Mouse (Mus musculus) embryo, embryonic 10 days (tissue): Measurements from ENCODE around the gene Cited2.

ENCODE experiments used
- DNase-seq: peaks from one replicate; pipeline ENCODE4 v3.0.0-alpha.2; 2015; ENCODE audit warnings: low spot score

Cited2 gene

DNA sequence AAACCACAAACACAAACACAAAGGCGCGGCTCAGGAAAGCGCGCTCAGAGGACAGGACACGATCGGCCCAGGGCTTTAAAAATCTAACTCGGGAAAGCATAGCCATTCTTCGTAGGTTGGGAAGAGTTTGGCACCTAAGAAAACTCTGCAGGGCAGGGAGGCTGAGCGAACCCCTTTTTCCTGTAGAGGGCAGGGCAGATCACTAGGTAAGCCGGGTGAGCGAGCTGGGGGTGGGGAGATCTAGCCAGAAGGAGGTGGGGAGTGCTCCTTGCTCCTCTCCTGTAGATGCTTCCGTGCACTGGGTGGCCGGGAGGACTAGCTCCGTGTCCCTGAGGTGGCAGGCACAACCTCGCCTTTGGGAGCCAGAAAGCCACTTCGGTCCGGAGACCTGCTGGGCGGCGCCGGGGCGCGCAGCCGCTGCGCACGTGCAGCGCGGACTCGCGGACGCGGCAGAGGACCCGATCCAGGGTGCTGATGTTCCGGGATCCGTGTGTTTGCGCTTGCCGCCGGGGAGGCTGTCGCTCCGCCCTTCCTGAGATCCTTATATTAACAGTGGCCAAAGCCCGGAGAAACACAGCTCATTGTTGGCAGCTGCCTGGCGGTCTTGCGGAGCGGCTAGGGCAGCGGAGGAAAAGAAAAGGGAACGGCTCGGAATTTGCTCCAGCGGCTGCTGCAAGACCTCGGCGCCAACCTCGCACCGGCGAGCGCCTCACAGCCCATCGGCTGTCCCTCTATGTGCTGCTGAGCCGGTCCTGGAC, at the start of gene Cited2:
Gene Cited2, plus strand, starts transcription at position 566 of the 758 bp plus-strand sequence.
- DNase-seq, result peak; percentile 92

- DNase-seq, result no peak
Observed at GRCm38 (mm10) chr10:17674454-17674853, 48.6 kb upstream of the Cited2 start.

DNA sequence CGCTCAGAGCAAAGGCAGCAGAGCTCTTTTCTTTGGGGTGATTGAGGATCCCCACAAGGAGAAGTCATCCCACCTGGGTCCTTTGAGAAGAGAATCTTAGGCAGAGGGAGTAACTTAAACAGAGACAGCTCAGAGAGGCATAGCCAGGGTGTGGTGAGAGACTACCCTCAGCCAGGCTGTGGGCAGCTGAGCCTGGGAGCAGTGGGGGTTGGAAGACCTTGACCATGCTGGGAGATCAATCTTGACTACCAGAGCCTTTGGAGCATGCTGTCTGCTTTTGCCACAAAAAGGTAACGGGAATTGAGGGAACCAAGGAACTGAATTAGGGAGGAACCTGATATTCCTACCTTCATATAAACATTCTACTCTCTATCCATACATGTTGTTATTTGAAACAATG, 48.1 kb upstream of the Cited2 start:
- DNase-seq, result no peak

DNA sequence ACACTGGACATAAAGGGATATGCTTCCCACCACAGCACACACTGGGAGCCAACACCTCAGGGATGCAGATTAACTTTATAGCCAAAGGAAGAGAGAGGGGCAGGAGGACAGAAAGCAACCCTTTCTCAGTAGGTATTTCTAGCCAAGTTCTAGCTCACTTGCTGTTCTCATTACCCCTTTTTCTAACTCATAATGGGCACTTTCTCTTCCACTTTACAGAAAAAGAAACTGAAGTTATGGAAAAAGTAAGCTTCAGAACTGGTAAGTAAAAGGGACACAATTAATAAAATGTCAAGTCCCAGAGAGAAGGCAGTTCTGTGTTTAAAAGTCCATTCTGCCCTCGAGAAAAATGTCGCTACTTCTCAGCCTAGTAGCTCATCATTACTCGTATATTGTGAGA, 46.6 kb upstream of the Cited2 start:
- no peak for DNase-seq

GRCm38 (mm10) chr10:17677308-17677707, 45.7 kb upstream of the Cited2 start:
- no peak for DNase-seq

GRCm38 (mm10) chr10:17680432-17681382, 42.3 kb upstream of the Cited2 start:
- no peak for DNase-seq

GRCm38 (mm10) chr10:17681386-17681785, 41.6 kb upstream of the Cited2 start:
- no peak for DNase-seq

DNA sequence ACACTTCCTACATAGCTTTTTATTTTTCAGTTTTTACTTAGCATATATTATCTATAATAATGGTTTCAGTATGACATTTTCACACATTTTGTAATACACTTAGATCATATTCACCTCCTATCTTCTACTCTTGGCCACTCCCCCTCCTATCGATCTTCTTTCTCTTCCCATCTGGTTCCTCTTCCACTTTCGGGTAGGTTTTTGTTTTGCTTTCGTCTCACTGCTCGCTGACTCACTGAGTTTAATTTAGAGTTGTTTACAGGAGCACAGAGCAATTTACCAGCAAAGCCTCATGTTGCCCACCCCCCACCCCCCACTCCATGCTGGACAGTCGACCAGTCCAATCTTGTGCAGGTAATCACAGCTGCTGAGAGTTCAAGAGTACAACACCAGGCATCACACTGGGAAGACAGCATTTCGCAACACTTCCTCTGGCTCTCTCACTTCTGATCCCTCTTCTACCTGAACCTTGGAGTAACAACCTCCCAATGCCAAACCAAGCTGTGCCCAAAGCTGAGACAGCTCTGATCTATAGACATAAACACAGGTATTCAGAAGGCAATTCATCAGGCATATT, 39.1 kb upstream of the Cited2 start:
- no peak for DNase-seq

DNA sequence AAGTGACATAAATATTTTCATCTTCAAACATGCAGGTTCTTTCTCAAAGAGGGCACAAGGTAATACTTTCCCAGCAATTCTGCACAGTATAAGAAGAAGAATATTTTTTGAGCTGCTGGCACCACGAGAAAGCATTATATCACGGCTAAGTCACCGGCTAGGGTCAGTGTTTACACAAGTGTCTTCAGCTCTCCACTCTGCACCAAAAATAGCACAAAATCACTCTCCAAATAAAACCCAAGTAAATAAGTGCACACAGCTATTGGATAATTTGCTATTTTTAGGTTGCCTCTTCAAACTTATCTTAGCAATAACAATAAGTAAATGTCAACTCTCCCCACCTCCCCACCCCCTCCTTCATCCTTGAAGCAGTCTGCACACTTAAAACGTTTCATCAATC, 33.2 kb upstream of the Cited2 start:
- DNase-seq, result no peak

DNA sequence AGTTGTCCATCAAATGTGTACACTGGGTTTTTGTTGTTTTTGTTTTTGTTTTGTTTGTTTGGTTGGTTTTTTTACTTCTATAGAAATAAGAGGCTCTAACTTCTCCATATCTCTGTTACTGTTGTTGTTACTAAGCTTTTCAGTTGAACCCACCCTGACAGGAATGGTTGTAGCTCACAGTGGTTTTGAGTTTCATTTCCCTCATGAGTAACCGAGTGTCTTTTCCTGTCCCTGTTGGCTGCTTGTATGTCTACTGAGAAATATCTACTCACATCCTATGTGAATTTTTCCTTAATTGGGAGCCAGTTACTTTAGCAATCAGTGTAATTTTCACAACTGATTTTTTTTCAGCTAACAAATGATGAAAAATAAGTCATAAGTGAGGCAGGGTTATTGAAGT, 31.3 kb upstream of the Cited2 start:
- no peak for DNase-seq

GRCm38 (mm10) chr10:17695801-17696200, 27.2 kb upstream of the Cited2 start:
- no peak for DNase-seq

DNA sequence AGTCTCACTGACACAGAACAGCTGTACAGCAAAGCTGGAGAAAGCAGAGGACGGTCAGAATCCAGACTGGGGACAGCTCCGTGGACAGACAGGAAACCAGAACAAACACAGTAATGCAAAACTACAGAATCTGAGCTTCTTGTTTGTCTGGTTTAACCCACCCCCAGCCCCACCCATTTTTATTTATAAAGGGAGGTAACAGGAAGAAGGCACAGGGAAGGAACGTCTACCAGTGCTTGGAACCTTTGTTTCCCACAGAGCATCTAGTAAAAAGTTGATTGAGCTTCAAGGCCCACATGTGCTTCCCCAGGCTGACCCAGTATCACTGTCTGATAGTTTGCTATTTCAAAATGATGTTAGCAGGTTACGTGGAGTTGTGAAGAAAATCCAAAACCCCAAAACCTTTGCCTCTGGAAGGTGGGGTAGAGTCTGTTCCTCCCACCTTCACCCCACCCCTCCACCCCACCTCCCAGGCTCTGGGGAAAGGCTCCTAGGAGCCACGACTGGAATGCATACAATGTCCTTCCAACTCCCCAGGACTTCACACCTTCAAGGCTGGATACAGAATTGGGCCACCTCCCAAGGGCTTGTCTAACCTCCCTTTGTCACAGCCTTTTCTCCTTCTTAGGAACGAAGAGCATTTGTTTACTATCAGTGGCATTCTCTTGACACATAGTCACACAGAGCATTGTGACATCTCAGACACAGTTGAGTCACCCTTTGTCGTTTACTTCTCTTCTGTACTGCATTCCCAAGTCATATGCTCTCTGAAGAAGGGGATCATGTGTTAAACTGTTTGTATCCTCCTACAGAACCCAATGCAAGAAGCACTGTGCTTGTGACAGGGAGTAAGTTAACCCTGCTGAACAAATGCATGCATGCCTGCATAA, 25.4 kb upstream of the Cited2 start:
- DNase-seq, result no peak

- DNase-seq, result no peak
Observed at GRCm38 (mm10) chr10:17705466-17705973, 17.5 kb upstream of the Cited2 start.

- no peak for DNase-seq
Observed at GRCm38 (mm10) chr10:17710753-17711152, 12.3 kb upstream of the Cited2 start.

GRCm38 (mm10) chr10:17719009-17719570, 3.9 kb upstream of the Cited2 start:
- DNase-seq, result no peak

DNA sequence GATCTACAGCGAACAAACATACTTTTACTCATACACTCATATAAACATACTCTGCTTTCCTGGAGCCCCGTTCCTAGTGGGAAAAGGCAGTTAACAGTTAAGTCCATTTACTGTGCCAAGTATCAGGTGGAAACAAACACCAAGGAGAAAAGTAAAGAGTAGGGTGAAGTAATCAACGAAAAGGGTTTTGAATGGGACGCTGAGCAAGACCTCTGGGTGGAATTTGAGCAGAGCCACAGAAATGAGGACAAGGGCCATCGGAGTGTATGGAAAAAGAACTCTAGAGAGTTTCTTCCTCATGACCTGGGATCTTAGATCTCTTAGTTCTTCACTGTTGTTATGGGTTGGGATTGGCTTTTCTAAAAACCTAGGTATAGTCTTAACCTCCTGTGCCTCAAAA, 3.4 kb upstream of the Cited2 start:
- no peak for DNase-seq

- no peak for DNase-seq
Observed at GRCm38 (mm10) chr10:17720891-17721601, 2.0 kb upstream of the Cited2 start.

- DNase-seq, result peak; percentile 65
Observed at GRCm38 (mm10) chr10:17721602-17722121, 1.4 kb upstream of the Cited2 start.

DNA sequence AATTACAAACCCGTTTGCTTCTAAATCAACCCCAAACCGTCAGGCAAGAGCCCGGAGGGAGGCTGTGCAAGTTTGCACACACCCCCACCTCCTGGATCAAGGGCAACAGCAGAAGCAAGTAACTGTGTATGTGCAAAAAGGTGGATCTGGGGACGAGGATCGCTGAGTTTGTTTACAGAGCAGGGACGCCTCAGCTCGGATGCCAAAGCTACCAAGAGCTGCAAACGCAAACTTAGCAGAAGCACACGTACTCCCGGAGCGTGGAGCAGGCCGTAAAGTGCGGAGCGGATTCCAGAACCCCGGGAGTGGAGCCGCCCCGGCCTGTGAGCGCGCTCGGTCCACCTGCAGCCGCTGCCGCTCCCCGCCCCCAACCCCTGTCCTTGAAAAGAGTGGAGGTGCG, 860 bp upstream of the Cited2 start:
- peak; percentile 96 for DNase-seq

DNA sequence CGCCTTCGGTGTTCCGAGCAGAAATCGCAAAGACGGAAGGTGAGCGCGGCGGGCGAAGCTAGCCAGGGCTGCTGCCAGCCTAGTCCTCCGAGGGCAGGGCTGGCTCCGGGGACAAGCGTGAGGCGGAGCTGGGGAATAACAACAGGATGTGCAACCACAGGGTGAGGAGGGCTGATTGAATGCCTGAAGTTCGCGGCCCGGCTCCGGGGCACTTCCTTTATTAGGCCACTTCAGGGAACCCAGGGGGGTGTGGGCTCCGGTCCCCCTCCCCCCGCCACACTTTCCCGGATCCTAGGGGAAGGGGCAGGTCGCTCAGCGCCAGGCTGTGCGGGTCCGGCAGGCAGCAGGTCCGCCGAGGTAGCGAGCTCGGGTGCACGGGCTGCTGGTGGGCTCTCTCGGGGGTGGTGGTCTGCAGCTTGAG, 413 bp downstream of the Cited2 start:
- no peak for DNase-seq
